Mouse (Mus musculus) heart, embryonic 14.5 days (tissue): ENCODE results near the gene Nup93. TPM values are rescaled to one million over a fixed set of nuclear protein-coding genes. Genes with fewer than 3 reads are reported as not detected.

Experiments used
- ATAC-seq: fragments of 200-750 bp; cut with Nextera tagmentation; 2 replicates; pipeline ENCODE4 v1.8.0; 2017; ENCODE audit warnings: low read depth, moderate TSS enrichment; ENCODE audit not compliant: insufficient number of reproducible peaks, insufficient read depth, low FRiP score
- H3K27ac ChIP-seq, 2 experiments: fragments of 200-500 bp in 1 of 2; fragments of 300-500 bp in 1 of 2; sonication (generic) in 1 of 2; replicated peaks in 1 of 2; 2 replicates each; pipeline ENCODE4 v1.5.1; 2012 to 2014; ENCODE audit warnings: low read depth in 2 of 2, low read length in 2 of 2, control low read depth in 1 of 2, mild to moderate bottlenecking in 1 of 2, mixed read lengths in 1 of 2; ENCODE audit not compliant: control insufficient read depth in 1 of 2, insufficient read depth in 1 of 2
- H3K27me3 ChIP-seq: fragments of 300-500 bp; sonication (generic); 2 replicates; pipeline ENCODE4 v1.6.1; 2014; ENCODE audit warnings: mild to moderate bottlenecking, low read length, control low read depth; ENCODE audit not compliant: control insufficient read depth, insufficient read depth
- H3K36me3 ChIP-seq: fragments of 300-500 bp; sonication (generic); 2 replicates; pipeline ENCODE4 v1.6.1; 2014; ENCODE audit warnings: mild to moderate bottlenecking, control low read depth, low read length, mixed read lengths; ENCODE audit not compliant: control insufficient read depth, insufficient read depth
- H3K4me1 ChIP-seq, 2 experiments: fragments of 200-500 bp in 1 of 2; fragments of 300-500 bp in 1 of 2; sonication (generic) in 1 of 2; 2 replicates each; pipeline ENCODE4 v1.6.1; 2012 to 2014; ENCODE audit warnings: low read length in 2 of 2, control low read depth in 1 of 2, mixed read lengths in 1 of 2; ENCODE audit not compliant: control insufficient read depth in 2 of 2, insufficient read depth in 2 of 2
- H3K4me2 ChIP-seq: fragments of 300-500 bp; sonication (generic); 2 replicates; pipeline ENCODE4 v1.6.1; 2014; ENCODE audit warnings: mild to moderate bottlenecking, low read length
- H3K4me3 ChIP-seq, 2 experiments: fragments of 200-500 bp in 1 of 2; fragments of 300-500 bp in 1 of 2; sonication (generic) in 1 of 2; 2 replicates each; pipeline ENCODE4 v1.5.1; 2012 to 2014; ENCODE audit warnings: low read length in 2 of 2, mild to moderate bottlenecking in 2 of 2, control low read depth in 1 of 2, low read depth in 1 of 2, moderate library complexity in 1 of 2; ENCODE audit not compliant: control insufficient read depth in 1 of 2, insufficient read depth in 1 of 2
- H3K9ac ChIP-seq: fragments of 300-500 bp; sonication (generic); 2 replicates; pipeline ENCODE4 v1.6.1; 2014; ENCODE audit warnings: mild to moderate bottlenecking, low read length
- H3K9me3 ChIP-seq: fragments of 300-500 bp; sonication (generic); 2 replicates; pipeline ENCODE4 v1.6.1; 2016; ENCODE audit warnings: low read length, control low read depth; ENCODE audit not compliant: control insufficient read depth
- WGBS: fragments of 180-500 bp; shearing (Covaris S2); extraction: QIAGEN DNeasy Blood & Tissue Kit; methylation state at CpG from one replicate; pipeline ENCODE4 v1.1.7; 2014; 5-methylcytosine and 5-hydroxymethylcytosine counted together
- polyA plus RNA-seq: library from polyadenylated mRNA; unstranded; fragments of >200 nt; fragmentation: Nextera tagmentation; extraction: Ambion mirVana; gene quantifications from 2 replicates; pipeline ENCODE4 v1.2.1, GENCODE M21; 2014

Gene Nup93
- polyA plus RNA-seq, 1 experiment from 2014 or later, result 56.9 TPM

GRCm38 (mm10) chr8:94172809-94173732 lies 41.3 kb upstream of the Nup93 start:
- no peak for ATAC-seq
- Histone ChIP-seq H3K4me2 (peak overlapping the region; percentile 97), H3K4me1 (peaks cover 8 to 12% of the 10 kb centered on the region in 2 experiments; a peak in 3 of 4 replicates), H3K9me3 (no peaks in the 10 kb centered on the region), H3K27ac (no peak overlapping the region), H3K27me3 (peaks cover 73% of the 10 kb centered on the region), H3K4me3 (peak overlapping the region; percentile 50 to 54), H3K36me3 (no peaks in the 10 kb centered on the region), H3K9ac (peak overlapping the region; percentile 71)
- 3% methylated on average over 39 of the region's 39 CpGs for WGBS

DNA sequence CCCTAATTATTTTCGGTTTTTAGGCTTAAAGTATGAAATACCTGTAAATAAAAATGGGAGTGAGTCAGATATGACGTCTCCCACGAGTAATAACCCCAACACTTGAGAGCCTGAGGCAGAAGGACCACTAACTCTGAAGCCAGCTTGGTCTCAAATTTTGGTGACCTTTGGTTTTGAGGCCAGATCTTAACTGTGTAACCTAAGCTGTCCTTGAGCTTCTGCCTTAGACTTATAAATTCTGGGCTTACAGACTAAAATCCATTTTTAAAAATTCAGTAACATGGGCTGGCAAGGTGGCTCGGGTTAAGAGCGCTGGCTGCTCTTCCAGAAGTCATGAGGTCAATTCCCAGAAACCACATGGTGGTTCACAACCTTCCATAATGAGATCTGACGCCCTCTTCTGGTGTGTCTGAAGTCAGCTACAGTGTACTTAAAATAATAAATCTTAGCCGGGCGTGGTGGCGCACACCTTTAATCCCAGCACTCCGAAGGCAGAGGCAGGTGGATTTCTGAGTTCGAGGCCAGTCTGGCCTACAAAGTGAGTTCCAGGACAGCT lies 40.4 kb upstream of the Nup93 start:
- Histone ChIP-seq H3K27me3 (peaks cover 73% of the 10 kb centered on the region), H3K4me3 (no peak overlapping the region; a peak in 1 of 4 replicates), H3K27ac (no peak overlapping the region), H3K36me3 (no peaks in the 10 kb centered on the region), H3K9me3 (no peaks in the 10 kb centered on the region), H3K4me1 (peaks cover 11 to 12% of the 10 kb centered on the region in 2 experiments; a peak in 3 of 4 replicates), H3K4me2 (no peak overlapping the region), H3K9ac (no peak overlapping the region)
- no peak for ATAC-seq
- 58% methylated on average over 11 of the region's 11 CpGs for WGBS

- peaks cover 71% of the 10 kb centered on the region for H3K27me3 ChIP-seq
- H3K4me3 ChIP-seq, result no peak overlapping the region
- no peaks in the 10 kb centered on the region for H3K9me3 ChIP-seq
- H3K27ac ChIP-seq, result no peak overlapping the region
- H3K9ac ChIP-seq, result no peak overlapping the region
- H3K36me3 ChIP-seq, result no peaks in the 10 kb centered on the region
- H3K4me2 ChIP-seq, result no peak overlapping the region
- H3K4me1 ChIP-seq, result peaks cover 12 to 15% of the 10 kb centered on the region in 2 experiments
- ATAC-seq, result no peak
- 41% methylated on average over 7 of the region's 7 CpGs for WGBS
Measured at GRCm38 (mm10) chr8:94174619-94175213, 39.6 kb upstream of the Nup93 start.

GRCm38 (mm10) chr8:94177716-94178390 lies 36.5 kb upstream of the Nup93 start:
- ATAC-seq, result no peak
- peaks cover 11 to 15% of the 10 kb centered on the region in 2 experiments; a peak in 3 of 4 replicates for H3K4me1 ChIP-seq
- no peak overlapping the region for H3K4me2 ChIP-seq
- no peak overlapping the region for H3K4me3 ChIP-seq
- 70% methylated on average over 7 of the region's 7 CpGs for WGBS
- H3K36me3 ChIP-seq, result no peaks in the 10 kb centered on the region
- H3K27me3 ChIP-seq, result peaks cover 60% of the 10 kb centered on the region
- H3K27ac ChIP-seq, result no peak overlapping the region
- H3K9me3 ChIP-seq, result no peaks in the 10 kb centered on the region
- H3K9ac ChIP-seq, result no peak overlapping the region

DNA sequence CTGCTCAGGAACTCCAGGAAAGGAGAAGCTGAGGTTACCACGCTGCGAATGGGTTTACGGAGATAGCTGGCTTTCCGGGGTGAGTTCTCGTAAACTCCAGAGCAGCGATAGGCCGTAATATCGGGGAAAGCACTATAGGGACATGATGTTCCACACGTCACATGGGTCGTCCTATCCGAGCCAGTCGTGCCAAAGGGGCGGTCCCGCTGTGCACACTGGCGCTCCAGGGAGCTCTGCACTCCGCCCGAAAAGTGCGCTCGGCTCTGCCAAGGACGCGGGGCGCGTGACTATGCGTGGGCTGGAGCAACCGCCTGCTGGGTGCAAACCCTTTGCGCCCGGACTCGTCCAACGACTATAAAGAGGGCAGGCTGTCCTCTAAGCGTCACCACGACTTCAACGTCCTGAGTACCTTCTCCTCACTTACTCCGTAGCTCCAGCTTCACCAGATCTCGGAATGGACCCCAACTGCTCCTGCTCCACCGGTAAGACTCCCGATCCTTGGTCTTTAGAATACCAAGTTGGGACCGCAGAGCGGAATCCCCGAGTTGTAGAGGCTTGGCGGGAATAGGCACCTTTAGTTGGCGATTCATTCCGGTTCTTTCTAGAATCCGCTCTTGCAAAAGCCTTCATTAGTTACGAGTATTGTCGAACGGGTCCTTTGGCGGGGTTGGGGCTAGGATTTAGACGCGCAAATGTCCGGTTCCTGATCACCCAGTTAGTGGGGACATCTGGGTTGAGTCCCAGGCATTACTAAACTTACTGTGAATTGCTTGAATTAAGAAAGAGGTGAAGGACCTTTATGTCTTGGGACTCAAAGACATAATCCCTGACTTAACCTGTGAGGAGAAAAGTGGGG lies 35.3 kb upstream of the Nup93 start, which contains the start of gene Mt1:
Mt1 (plus strand) TSS at position 226 of the 856 bp plus-strand sequence.
- peaks cover 10 to 18% of the 10 kb centered on the region in 2 experiments for H3K4me1 ChIP-seq
- H3K36me3 ChIP-seq, result no peaks in the 10 kb centered on the region
- no peaks in the 10 kb centered on the region for H3K9me3 ChIP-seq
- peak; percentile 85 for ATAC-seq
- H3K9ac ChIP-seq, result peak within 1 kb of the TSS; percentile 82
- H3K4me3 ChIP-seq, result peak within 1 kb of the TSS; percentile 55 to 59
- WGBS, result under 1% methylated on average over 50 of the region's 50 CpGs
- H3K4me2 ChIP-seq, result peak within 1 kb of the TSS; percentile 84
- peaks cover 56% of the 10 kb centered on the region for H3K27me3 ChIP-seq
- peak within 1 kb of the TSS; percentile 54 to 83 for H3K27ac ChIP-seq

- WGBS, result 6% methylated on average over 25 of the region's 25 CpGs
- Histone ChIP-seq H3K27ac (peak overlapping the region in 1 of 2 experiments; percentile 83; a peak in 1 of 4 replicates), H3K4me3 (peak overlapping the region; percentile 55 to 59), H3K4me1 (peaks cover 10 to 18% of the 10 kb centered on the region in 2 experiments), H3K9ac (peak overlapping the region; percentile 82), H3K9me3 (no peaks in the 10 kb centered on the region), H3K36me3 (no peaks in the 10 kb centered on the region), H3K27me3 (peaks cover 57% of the 10 kb centered on the region), H3K4me2 (peak overlapping the region; percentile 84)
- ATAC-seq, result no peak
Measured at GRCm38 (mm10) chr8:94179713-94180560, 34.4 kb upstream of the Nup93 start.
